Comparison of ENCODE assay signal across 8 mouse cellular contexts in the genomic region with DNA sequence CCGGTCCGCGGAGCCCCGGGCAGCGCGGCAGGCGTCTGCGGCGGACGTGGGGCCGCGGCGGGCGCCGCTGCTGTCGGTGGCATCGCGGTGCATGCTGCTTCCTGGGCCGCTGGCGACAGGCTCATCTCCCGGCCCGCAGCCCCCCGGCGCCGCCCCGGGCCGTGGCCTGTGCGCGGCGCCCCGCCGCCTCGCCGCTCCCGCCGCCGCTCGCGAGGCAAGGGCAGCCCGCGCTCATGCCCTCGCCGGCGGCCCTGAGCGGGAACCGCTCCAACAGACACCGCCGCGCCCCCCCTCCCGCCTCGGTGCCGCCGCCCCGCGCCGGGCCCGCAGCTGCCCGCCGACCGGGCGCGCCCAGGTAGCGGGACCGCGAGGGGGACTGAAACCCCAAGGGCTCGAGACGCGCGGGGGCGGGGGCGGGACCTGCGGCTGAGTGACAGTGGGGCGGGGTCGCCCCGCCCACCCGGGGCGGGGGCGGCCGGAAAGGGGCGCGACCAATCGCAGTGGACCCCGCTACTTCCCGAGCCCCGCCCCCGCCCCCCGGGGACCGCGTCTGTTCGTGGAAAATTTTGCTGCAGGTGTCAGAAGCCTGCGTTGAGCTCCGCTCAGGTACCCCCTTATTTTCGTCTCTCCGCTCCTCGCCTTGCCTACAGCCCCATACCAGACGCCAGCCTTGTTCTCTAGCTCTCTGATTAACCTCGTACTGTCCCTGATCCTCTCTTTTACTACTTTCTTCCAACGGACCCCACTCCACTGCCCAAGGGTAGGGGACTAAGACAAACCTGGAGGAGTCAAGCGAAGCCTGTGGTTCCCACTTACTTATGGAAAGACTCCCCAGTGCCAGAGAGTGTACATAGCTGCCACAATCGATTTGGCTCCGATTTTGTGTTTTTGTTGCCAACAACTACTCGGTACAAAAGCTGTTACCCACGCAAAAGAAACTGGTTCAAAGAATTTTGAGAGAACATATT. TPM values are rescaled to one million over a fixed set of nuclear protein-coding genes. Genes with fewer than 3 reads are reported as not detected.
DNase-seq lines count a peak whose midpoint lies in the region; ATAC-seq and TF ChIP-seq lines count a peak whose summit lies in the region.

Snx25 (minus strand) TSS at position 96 of the 968 bp plus-strand sequence.

- H3K79me2 ChIP-seq in C2C12 (ENCODE audit: control insufficient read depth, insufficient read depth) = no peaks in the 10 kb centered on the region

- H3K27ac ChIP-seq in embryonic fibroblast, embryonic 13.5 days (ENCODE audit: insufficient read depth, low read length) = no peak within 1 kb of the TSS
- peak within 1 kb of the TSS; percentile 13; the same call in 1 of the 2 replicates for H3K27ac ChIP-seq in heart, embryonic 11.5 days (ENCODE audit: low read depth, low read length)
- no peak within 1 kb of the TSS for H3K27ac ChIP-seq in kidney, embryonic 16.5 days (ENCODE audit: low read length)
- H3K27ac ChIP-seq in liver, embryonic 13.5 days = peak within 1 kb of the TSS; percentile 18; the same call in 1 of the 2 replicates
- H3K27ac ChIP-seq in stomach, embryonic 15.5 days = no peak within 1 kb of the TSS

- peak within 1 kb of the TSS; percentile 80 for H3K4me2 ChIP-seq in heart, embryonic 11.5 days
- H3K4me2 ChIP-seq in kidney, embryonic 16.5 days (replicated peaks; ENCODE audit: low read depth, low read length) = peak within 1 kb of the TSS; percentile 86
- peak within 1 kb of the TSS; percentile 99 for H3K4me2 ChIP-seq in liver, embryonic 13.5 days
- peak within 1 kb of the TSS; percentile 97 for H3K4me2 ChIP-seq in stomach, embryonic 15.5 days

- H3K4me1 ChIP-seq in embryonic fibroblast, embryonic 13.5 days (ENCODE audit: control insufficient read depth, insufficient read depth, low read length) = peaks cover 4% of the 10 kb centered on the region; the same call in 1 of the 2 replicates
- no peaks in the 10 kb centered on the region for H3K4me1 ChIP-seq in heart, embryonic 11.5 days (ENCODE audit: control insufficient read depth, insufficient read depth, low read length)
- peaks cover 14% of the 10 kb centered on the region for H3K4me1 ChIP-seq in kidney, embryonic 16.5 days (ENCODE audit: insufficient read depth, low read length)
- H3K4me1 ChIP-seq in liver, embryonic 13.5 days (replicated peaks) = peaks cover 27% of the 10 kb centered on the region
- H3K4me1 ChIP-seq in stomach, embryonic 15.5 days = peaks cover 9% of the 10 kb centered on the region; the same call in 1 of the 2 replicates

- TF ChIP-seq POLR2A in embryonic fibroblast, embryonic 13.5 days (IDR thresholded peaks at IDR 0.05; ENCODE audit: low read depth, low read length) = peak; percentile 35; the same call in 1 of the 2 replicates

- H3K9ac ChIP-seq in heart, embryonic 11.5 days (ENCODE audit: low read depth, low read length) = peak within 1 kb of the TSS; percentile 81
- H3K9ac ChIP-seq in kidney, embryonic 16.5 days (replicated peaks; ENCODE audit: low read length) = peak within 1 kb of the TSS; percentile 82
- peak within 1 kb of the TSS; percentile 87 for H3K9ac ChIP-seq in liver, embryonic 13.5 days
- H3K9ac ChIP-seq in stomach, embryonic 15.5 days = peak within 1 kb of the TSS; percentile 58

- ATAC-seq in heart, embryonic 11.5 days (replicated peaks; ENCODE audit: insufficient number of reproducible peaks, low FRiP score, low TSS enrichment) = peak; percentile 87
- peak; percentile 87 for ATAC-seq in kidney, embryonic 16.5 days (ENCODE audit: low FRiP score, low TSS enrichment)
- ATAC-seq in liver, embryonic 13.5 days (ENCODE audit: low read depth) = peak; percentile 86
- ATAC-seq in stomach, embryonic 15.5 days (ENCODE audit: insufficient read depth, low FRiP score, low read depth) = peak; percentile 88

- no peaks in the 10 kb centered on the region for H3K36me3 ChIP-seq in C2C12 (ENCODE audit: control insufficient read depth, insufficient read depth)
- no peaks in the 10 kb centered on the region for H3K36me3 ChIP-seq in heart, embryonic 11.5 days (ENCODE audit: control insufficient read depth, insufficient read depth, low read length)
- no peaks in the 10 kb centered on the region for H3K36me3 ChIP-seq in kidney, embryonic 16.5 days (ENCODE audit: insufficient read depth, low read length)
- no peaks in the 10 kb centered on the region for H3K36me3 ChIP-seq in liver, embryonic 13.5 days
- no peaks in the 10 kb centered on the region for H3K36me3 ChIP-seq in stomach, embryonic 15.5 days

- H3K27me3 ChIP-seq in C2C12 (ENCODE audit: control insufficient read depth, insufficient read depth, insufficient read length) = no peaks in the 10 kb centered on the region
- H3K27me3 ChIP-seq in heart, embryonic 11.5 days (ENCODE audit: control insufficient read depth, insufficient read depth, low read length) = peaks cover 5% of the 10 kb centered on the region; the same call in 1 of the 2 replicates
- peaks cover 13% of the 10 kb centered on the region for H3K27me3 ChIP-seq in kidney, embryonic 16.5 days (ENCODE audit: insufficient read depth, low read length)
- peaks cover 21% of the 10 kb centered on the region; the same call in 1 of the 2 replicates for H3K27me3 ChIP-seq in liver, embryonic 13.5 days
- no peaks in the 10 kb centered on the region for H3K27me3 ChIP-seq in stomach, embryonic 15.5 days (replicated peaks)

- TF ChIP-seq CTCF in C2C12 (IDR thresholded peaks at IDR 0.05; ENCODE audit: control insufficient read depth, insufficient read depth, insufficient read length) = no peak
- TF ChIP-seq CTCF in embryonic fibroblast, embryonic 13.5 days (IDR thresholded peaks at IDR 0.05; ENCODE audit: borderline replicate concordance, insufficient read depth, low read length) = no peak

- H3K9me3 ChIP-seq in heart, embryonic 11.5 days (replicated peaks; ENCODE audit: control insufficient read depth, low read length) = no peaks in the 10 kb centered on the region
- no peaks in the 10 kb centered on the region for H3K9me3 ChIP-seq in kidney, embryonic 16.5 days (ENCODE audit: low read length)
- no peaks in the 10 kb centered on the region for H3K9me3 ChIP-seq in liver, embryonic 13.5 days (replicated peaks)
- no peaks in the 10 kb centered on the region for H3K9me3 ChIP-seq in stomach, embryonic 15.5 days

- H3K4me3 ChIP-seq in C2C12 (ENCODE audit: insufficient read depth, poor library complexity, severe bottlenecking) = peak within 1 kb of the TSS; percentile 53
- H3K4me3 ChIP-seq in embryonic fibroblast, embryonic 13.5 days (ENCODE audit: insufficient read depth, low read length) = peak within 1 kb of the TSS; percentile 88
- peak within 1 kb of the TSS; percentile 74 for H3K4me3 ChIP-seq in heart, embryonic 11.5 days (ENCODE audit: low read depth, low read length)
- H3K4me3 ChIP-seq in kidney, embryonic 16.5 days (ENCODE audit: low read length) = peak within 1 kb of the TSS; percentile 80
- H3K4me3 ChIP-seq in liver, embryonic 13.5 days (replicated peaks) = peak within 1 kb of the TSS; percentile 82
- peak within 1 kb of the TSS; percentile 80 for H3K4me3 ChIP-seq in stomach, embryonic 15.5 days (replicated peaks)

- 3% methylated on average over 85 of the region's 103 CpGs for WGBS in heart, embryonic 11.5 days (ENCODE audit: insufficient replicate concordance)
- 5% methylated on average over 42 of the region's 103 CpGs for WGBS in kidney, embryonic 16.5 days
- 3% methylated on average over 77 of the region's 103 CpGs for WGBS in liver, embryonic 13.5 days (ENCODE audit: insufficient replicate concordance)
- WGBS in stomach, embryonic 15.5 days = 3% methylated on average over 58 of the region's 103 CpGs

- no peaks in the 10 kb centered on the region for H3K79me3 ChIP-seq in C2C12 (ENCODE audit: low read depth)

- H3ac ChIP-seq in C2C12 (ENCODE audit: control insufficient read depth, insufficient read length, low read depth) = peak within 1 kb of the TSS; percentile 93

- peak; percentile 95 for DNase-seq in brain, adult 2 months (ENCODE audit: low read depth, low spot score)
- peak; percentile 76 for DNase-seq in liver, embryonic 13.5 days
- DNase-seq in neural tube, embryonic 10.5 days (ENCODE audit: extremely low spot score, low spot score) = peak; percentile 89

TF ChIP-seq in C2C12, 6 proteins besides CTCF, POLR2A, EP300 and RAD21:
- TF ChIP-seq FOSL1 (IDR thresholded peaks at IDR 0.05; ENCODE audit: insufficient read depth, low read length, poor library complexity, severe bottlenecking) (no peak), USF1 (IDR thresholded peaks at IDR 0.05; ENCODE audit: low read depth) (no peak), MYOG (IDR thresholded peaks at IDR 0.05; ENCODE audit: control insufficient read depth, extremely low read depth, insufficient read length) (no peak), MYOD1 (IDR thresholded peaks at IDR 0.05; ENCODE audit: control insufficient read depth, insufficient read length, low read depth) (no peak)
TF ChIP-seq in C2C12: peak in this region for 0.

RNA-seq across cellular contexts. Expression of gene Snx25, which starts in this region (rescaled TPM):
- 11.3 TPM for polyA plus RNA-seq in C2C12 (2012; fragmentation: generic; extraction: Trizol)
- 20.2 and 23.5 TPM in 2 replicates for polyA plus RNA-seq in embryonic fibroblast, embryonic 13.5 days (2011; ENCODE audit: insufficient read length, low read depth, missing spikeins)
- polyA plus RNA-seq in heart, embryonic 11.5 days (2014; fragmentation: Nextera tagmentation; extraction: Ambion mirVana) = 2.9 and 6.6 TPM in 2 replicates
- polyA plus RNA-seq in kidney, embryonic 16.5 days (2015; fragmentation: Nextera tagmentation; extraction: Ambion mirVana) = 4.5 and 5.9 TPM in 2 replicates
- 3.7 and 4.4 TPM in 2 replicates for polyA plus RNA-seq in liver, embryonic 13.5 days (2015; fragmentation: Nextera tagmentation; extraction: Ambion mirVana)
- 7.1 and 7.5 TPM in 2 replicates for polyA plus RNA-seq in stomach, embryonic 15.5 days (2015; fragmentation: Nextera tagmentation; extraction: Ambion mirVana)

Comparison
In these comparisons a context has a peak if more than half of its experiments do, and no peak if none do; other contexts are left out.
1. H3K27ac ChIP-seq: peak in heart, embryonic 11.5 days (single experiment) and liver, embryonic 13.5 days (single experiment); none in embryonic fibroblast, embryonic 13.5 days (single experiment), kidney, embryonic 16.5 days (single experiment) and stomach, embryonic 15.5 days (single experiment).
2. Peak in every context shown above with its lines, with median percentiles within 50 percentile points of each other: H3K4me3 ChIP-seq, DNase-seq, ATAC-seq, H3K4me2 ChIP-seq and H3K9ac ChIP-seq.